Mouse (Mus musculus): ENCODE data around the gene Mgp. TPM values are rescaled to one million over a fixed set of nuclear protein-coding genes. Genes with fewer than 3 reads are reported as not detected.

The Mgp gene
- not detected for total RNA-seq (2023)

GRCm38 (mm10) chr6:136875670-136876069 is at the start of gene Mgp:
Gene Mgp (minus strand): TSS chr6:136875823.

GRCm38 (mm10) chr6:136923532-136923931 is 47.9 kb upstream of the Mgp start, which contains the start of gene Pde6h:
Gene Pde6h (plus strand): TSS chr6:136923832.

GRCm38 (mm10) chr6:136922080-136922479 is 46.5 kb upstream of the Mgp start, which contains the start of gene Erp27:
Gene Erp27 (minus strand): TSS chr6:136922180.

GRCm38 (mm10) chr6:136857186-136857872 is 18.3 kb downstream of the Mgp start, which contains the start of gene Art4:
Gene Art4 (minus strand): TSS chr6:136857733.

GRCm38 (mm10) chr6:136835352-136835751 is 40.3 kb downstream of the Mgp start, which contains the start of gene Smco3:
Gene Smco3 (minus strand): TSS chr6:136835452.

GRCm38 (mm10) chr6:136827881-136828561 is 47.6 kb downstream of the Mgp start, which contains the start of gene Wbp11:
Gene Wbp11 (minus strand): TSS chr6:136828233.

GRCm38 (mm10) chr6:136827516-136827880 is 48.1 kb downstream of the Mgp start, which contains the start of gene BC049715:
Gene BC049715 (plus strand): TSS chr6:136827626.

Other genes with a start within 250 kb of the Mgp start
- 100 to 1,000 TPM; 749 to 750 TPM for gene Plbd1, start 213.9 kb downstream of the Mgp start, total RNA-seq (2023)
- under 1 TPM; 0.39 to 0.68 TPM for gene Gucy2c, start 94.1 kb downstream of the Mgp start, total RNA-seq (2023)
- gene Hist4h4, start 71.4 kb downstream of the Mgp start, total RNA-seq (2023): 10 to 100 TPM; 20.0 to 22.3 TPM
- gene H2afj, start 67.6 kb downstream of the Mgp start, total RNA-seq (2023): 100 to 1,000 TPM; 116 to 131 TPM
- gene BC049715, start 48.2 kb downstream of the Mgp start, total RNA-seq (2023): 1 to 10 TPM; 2.3 to 3.4 TPM
- gene Wbp11, start 47.6 kb downstream of the Mgp start, total RNA-seq (2023): 100 to 1,000 TPM; 112 to 125 TPM
- not detected for gene Smco3, start 40.4 kb downstream of the Mgp start, total RNA-seq (2023)
- gene Art4, start 18.1 kb downstream of the Mgp start, total RNA-seq (2023): not detected
- gene Erp27, start 46.4 kb upstream of the Mgp start, total RNA-seq (2023): 1 to 10 TPM; 2.4 to 2.9 TPM
- gene Pde6h, start 48.0 kb upstream of the Mgp start, total RNA-seq (2023): not detected
- gene Arhgdib, start 66.1 kb upstream of the Mgp start, total RNA-seq (2023): 100 to 1,000 TPM; 669 to 800 TPM